Mouse (Mus musculus) mature B cell (primary cell): Measurements from ENCODE around the gene Ap3d1.

Source experiments
- in situ Hi-C: fragments of 300-500 bp; cut with MboI; formaldehyde crosslinking; loops from 2 replicates; pipeline ENCODE4 v1.14.3; 2019

Gene Ap3d1

GRCm38 (mm10) chr10:80704418-80704817 lies 37.6 kb downstream of the Ap3d1 start:
- in situ Hi-C loops = loop anchor here (5.0 kb wide), 1 partner anchor 47 kb away; the partner anchor contains the start of gene Btbd2

DNA sequence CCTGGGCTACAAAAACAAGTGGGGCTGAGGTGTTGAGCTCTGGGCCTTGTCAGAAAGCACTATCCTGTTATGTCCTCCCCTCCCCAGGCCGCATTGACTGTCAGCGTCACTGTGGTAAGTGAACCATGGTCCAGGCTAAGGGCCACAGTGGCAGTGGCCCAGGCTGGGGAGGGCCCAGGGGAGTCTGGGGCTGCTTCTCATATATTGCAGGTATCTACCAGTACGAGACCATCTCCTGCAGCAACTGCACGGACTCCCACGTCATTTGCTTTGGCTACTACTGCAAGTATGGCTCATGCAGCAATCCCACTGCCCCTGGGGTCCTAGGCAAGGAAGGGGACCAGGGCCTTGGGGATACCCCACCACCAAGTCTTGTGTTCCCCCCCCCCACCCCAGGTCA lies 38.4 kb downstream of the Ap3d1 start:
- in situ Hi-C loops = loop anchor here (5.0 kb wide), 1 partner anchor 46 kb away; the partner anchor contains the start of gene Btbd2

- in situ Hi-C loops = loop anchor here (5.0 kb wide), 1 partner anchor 45 kb away; the partner anchor contains the start of gene Btbd2
These were observed 39.3 kb downstream of the Ap3d1 start for GRCm38 (mm10) chr10:80702536-80703390.

DNA sequence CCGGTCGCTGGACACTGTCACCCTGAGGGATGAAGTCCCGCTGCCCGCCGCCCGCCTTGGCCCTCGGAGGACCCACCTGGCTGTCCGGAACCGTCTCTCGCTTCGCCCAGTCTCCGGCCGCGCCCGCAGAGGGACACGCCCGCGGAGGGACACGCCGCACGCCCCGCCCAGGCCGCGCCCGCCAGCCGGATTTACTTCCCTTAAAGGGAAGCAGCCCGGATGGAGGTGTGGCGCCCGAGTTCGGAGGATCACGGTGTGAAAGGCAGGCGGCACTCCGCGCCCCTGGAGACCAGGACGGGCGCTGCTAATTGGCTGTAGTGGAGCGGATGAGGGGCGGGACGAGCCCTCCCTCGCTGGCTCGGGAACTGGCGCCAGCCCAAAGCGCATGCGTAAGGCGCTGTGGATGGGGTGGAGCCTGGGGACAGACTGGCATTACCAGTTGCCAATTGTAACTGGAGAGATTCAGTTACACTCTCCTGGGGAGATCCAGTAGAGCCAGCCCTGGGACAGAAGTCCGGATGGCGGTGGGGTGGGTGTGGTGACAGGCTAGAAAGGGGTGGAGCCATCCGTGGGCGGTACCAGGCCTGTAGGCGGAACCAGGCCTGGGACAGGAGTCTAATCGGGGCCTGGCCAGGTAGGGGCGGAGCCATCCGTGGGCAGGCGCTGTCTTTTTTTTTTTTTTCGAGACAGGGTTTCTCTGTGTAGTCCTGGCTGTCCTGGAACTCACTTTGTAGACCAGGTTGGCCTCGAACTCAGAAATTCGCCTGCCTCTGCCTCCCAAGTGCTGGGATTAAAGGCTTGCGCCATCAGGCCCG lies 40.1 kb downstream of the Ap3d1 start, which contains the start of the genes Mob3a and Izumo4:
Gene Mob3a (minus strand): TSS at position 257 of the 815 bp plus-strand sequence.
Gene Izumo4 (plus strand): TSS at position 464 of the 815 bp plus-strand sequence.
- in situ Hi-C loops = loop anchor here (5.0 kb wide), 1 partner anchor 45 kb away; the partner anchor contains the start of gene Btbd2

GRCm38 (mm10) chr10:80700732-80701131 lies 41.3 kb downstream of the Ap3d1 start:
- in situ Hi-C loops = loop anchor here (5.0 kb wide), 1 partner anchor 43 kb away; the partner anchor contains the start of gene Btbd2

DNA sequence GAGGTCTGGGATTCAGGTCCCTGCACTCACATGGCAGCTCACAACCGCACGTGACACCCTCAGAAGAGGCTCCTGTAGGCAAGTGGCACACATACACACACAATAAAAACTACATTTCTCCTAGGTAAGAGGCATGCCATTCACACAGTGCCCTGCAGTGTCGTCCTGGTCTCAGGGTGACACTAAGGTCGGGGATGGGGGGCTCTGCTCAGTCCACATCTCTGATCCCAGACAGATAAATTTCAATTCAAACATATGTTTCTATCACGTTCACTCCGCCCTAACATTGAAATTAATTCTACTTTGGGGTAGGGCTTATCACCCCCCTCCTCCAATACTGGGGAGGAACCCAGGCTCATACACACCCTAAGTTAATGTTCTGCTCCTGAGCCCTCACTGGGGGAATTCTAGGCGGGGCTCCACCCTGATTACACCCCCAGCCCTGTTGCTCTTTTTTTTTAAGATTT lies 42.0 kb downstream of the Ap3d1 start:
- in situ Hi-C loops = loop anchor here (5.0 kb wide), 1 partner anchor 43 kb away; the partner anchor contains the start of gene Btbd2

DNA sequence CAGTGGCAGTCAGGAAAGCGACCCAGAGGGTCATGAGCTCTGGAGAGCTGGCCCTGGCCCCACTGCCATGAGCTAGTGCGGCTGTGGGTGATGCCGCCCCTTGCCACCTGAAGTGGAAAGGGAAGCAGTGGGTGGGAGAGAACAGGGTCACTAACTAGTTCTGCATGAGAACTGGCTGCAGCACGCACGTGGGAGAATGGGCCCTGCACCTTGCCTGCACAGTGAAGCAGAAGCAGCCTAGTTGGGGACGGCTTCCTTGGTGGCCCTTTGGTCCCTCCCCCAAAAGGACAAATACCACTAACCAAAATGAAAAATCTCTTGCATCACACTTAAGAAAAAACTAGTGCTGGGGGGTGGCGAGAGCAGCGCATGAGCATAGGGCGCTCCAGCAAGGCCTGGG lies 43.5 kb downstream of the Ap3d1 start:
- in situ Hi-C loops = no loop called here

GRCm38 (mm10) chr10:80697812-80698211 lies 44.3 kb downstream of the Ap3d1 start:
- in situ Hi-C loops = no loop called here

DNA sequence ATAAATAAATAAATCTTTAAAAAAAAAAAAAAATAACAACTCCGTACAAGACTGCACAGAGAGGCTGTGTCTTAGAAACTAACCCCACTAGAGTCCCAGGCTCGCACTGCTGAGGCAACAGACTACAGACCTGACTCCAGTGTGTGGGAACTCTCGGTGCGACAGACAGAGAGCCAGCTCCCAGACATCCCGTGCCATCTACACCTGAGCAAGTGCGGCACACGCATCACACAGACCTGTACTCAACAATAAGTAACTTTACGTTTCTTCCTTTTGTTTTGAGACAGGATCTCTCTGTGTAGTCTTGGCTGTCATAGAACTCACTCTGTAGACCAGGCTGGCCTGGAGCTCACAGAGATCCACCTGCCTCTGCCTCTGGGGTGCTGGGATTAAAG lies 44.7 kb downstream of the Ap3d1 start:
- in situ Hi-C loops = no loop called here

- in situ Hi-C loops = no loop called here
These were observed 45.3 kb downstream of the Ap3d1 start for GRCm38 (mm10) chr10:80696502-80697392.

DNA sequence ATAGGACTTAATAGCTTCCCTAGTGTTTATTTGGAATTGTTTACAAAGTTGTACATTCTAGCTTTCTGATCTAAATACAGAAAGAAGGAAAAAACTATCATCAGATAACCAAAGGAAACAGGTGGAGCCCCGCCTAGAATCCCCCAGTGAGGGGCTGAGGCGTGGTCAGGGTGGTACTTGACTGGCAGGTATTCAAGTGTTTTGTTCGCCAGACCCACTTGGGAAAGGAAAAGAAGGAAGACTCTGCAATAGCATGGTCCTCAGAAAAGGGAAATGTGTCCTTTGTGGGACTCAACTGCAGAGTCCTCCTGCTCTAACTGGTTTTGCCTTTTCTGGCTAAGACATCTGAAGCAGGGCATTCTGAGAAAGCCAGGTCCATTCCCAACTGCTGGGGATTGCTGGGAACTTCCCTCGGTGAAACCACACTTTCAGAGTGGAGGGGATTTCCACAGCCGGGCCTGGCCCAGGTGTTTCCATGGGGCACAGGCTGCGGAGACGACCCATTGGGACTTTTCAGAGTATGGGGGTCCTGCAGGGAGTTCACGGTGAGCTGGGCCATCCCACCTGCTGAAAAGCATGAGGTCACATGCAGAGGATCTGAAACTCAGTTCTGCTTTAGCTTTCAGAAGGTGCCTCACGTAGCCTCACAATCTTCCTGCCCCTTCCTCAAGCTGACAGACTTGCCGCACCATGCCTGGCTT lies 46.1 kb downstream of the Ap3d1 start:
- in situ Hi-C loops = no loop called here

DNA sequence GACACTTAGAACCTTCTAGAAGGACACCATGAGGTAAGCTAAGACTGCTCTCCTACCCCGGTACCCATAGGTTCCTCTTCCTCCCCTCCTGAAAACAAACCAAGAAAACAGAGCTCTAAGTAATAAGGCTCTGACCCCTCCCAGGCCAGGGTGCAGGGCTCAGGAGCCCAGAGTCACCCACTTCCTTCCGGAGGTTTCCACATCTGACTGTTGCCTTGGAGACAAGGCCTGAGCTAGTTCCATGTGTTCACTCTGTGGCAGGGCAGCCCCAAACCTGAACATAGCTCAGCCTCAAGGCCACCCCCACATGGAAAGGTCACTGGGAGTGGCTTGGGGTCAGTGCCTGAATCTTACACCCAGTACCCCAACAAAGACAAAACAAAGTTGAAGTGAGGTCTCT lies 46.9 kb downstream of the Ap3d1 start:
- in situ Hi-C loops = no loop called here

GRCm38 (mm10) chr10:80694159-80694938 lies 47.7 kb downstream of the Ap3d1 start:
- in situ Hi-C loops = no loop called here

GRCm38 (mm10) chr10:80693401-80694045 lies 48.5 kb downstream of the Ap3d1 start:
- in situ Hi-C loops = no loop called here

GRCm38 (mm10) chr10:80692249-80693165 lies 49.6 kb downstream of the Ap3d1 start:
- in situ Hi-C loops = no loop called here

GRCm38 (mm10) chr10:80687850-80688249 lies 54.2 kb downstream of the Ap3d1 start:
- in situ Hi-C loops = no loop called here

GRCm38 (mm10) chr10:80686617-80687016 lies 55.4 kb downstream of the Ap3d1 start:
- in situ Hi-C loops = no loop called here

DNA sequence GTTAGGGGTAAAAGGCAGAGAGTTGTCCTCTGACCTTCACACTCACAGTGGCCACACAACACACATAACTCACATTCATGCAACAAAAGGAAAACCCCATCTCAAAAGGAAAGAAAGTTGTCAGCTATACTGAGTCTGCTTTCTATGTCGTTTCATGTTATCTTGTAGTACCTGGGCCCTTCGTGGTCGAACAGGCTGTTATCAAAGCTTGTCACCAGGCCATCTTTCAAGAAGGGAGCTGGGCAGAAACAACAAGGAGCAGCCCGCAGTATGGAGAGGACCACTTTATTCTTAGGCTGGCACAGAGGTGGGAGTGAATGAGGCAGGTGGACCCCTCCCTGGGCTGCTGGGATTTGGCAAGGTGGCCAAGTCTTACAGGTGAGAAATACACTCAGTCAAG lies 57.1 kb downstream of the Ap3d1 start:
- in situ Hi-C loops = loop anchor here (5.0 kb wide), 1 partner anchor 108 kb away; the partner anchor contains the start of gene Klf16
